Mouse (Mus musculus) right cerebral cortex, adult 18-20 months (tissue): ENCODE measurements around the gene Gjc3.

Experiments
- DNase-seq: peaks from one replicate; pipeline ENCODE4 v3.0.0; 2022; ENCODE audit warnings: mixed read lengths

The Gjc3 gene

GRCm38 (mm10) chr5:137909564-137910262 is 53.2 kb downstream of the Gjc3 start:
- no peak for DNase-seq
